Mouse (Mus musculus): ENCODE data around the gene Gm49450.

The Gm49450 gene

GRCm38 (mm10) chr15:98976763-98977758 lies 23.7 kb upstream of the Gm49450 start:
- no peak for TF ChIP-seq GATA4 (IDR thresholded peaks at IDR 0.05; ENCODE audit: insufficient replicate concordance, low read length)

GRCm38 (mm10) chr15:98973015-98973614 lies 19.8 kb upstream of the Gm49450 start:
- no peak for TF ChIP-seq GATA4 (IDR thresholded peaks at IDR 0.05; ENCODE audit: insufficient replicate concordance, low read length)

GRCm38 (mm10) chr15:98971111-98971510 lies 17.8 kb upstream of the Gm49450 start:
- TF ChIP-seq GATA4 (IDR thresholded peaks at IDR 0.05; ENCODE audit: insufficient replicate concordance, low read length) = no peak

GRCm38 (mm10) chr15:98969372-98970101 lies 16.2 kb upstream of the Gm49450 start:
- no peak for TF ChIP-seq GATA4 (IDR thresholded peaks at IDR 0.05; ENCODE audit: insufficient replicate concordance, low read length)

- TF ChIP-seq GATA4 (IDR thresholded peaks at IDR 0.05; ENCODE audit: insufficient replicate concordance, low read length) = no peak
Measured at GRCm38 (mm10) chr15:98968701-98969371, 15.5 kb upstream of the Gm49450 start.

DNA sequence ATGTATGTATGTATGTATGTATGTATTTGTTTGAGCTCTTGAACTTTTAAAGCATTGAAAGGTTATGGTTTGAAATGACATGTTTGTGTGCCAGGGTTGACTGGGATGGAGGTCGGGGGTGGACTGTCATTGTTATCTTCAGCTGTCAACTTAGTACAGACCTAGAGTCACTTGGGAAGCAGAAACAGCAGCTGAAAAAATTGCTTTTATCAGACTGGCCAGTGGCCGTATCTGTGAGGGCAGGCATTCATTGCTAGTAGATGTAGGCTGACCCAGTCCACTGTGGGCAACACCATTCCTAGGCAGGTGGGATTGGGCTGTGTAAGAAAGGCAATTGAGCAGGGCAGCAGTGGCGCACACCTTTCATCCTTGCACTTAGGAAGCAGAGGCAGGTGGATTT lies 6.2 kb upstream of the Gm49450 start:
- no peak for TF ChIP-seq GATA4 (IDR thresholded peaks at IDR 0.05; ENCODE audit: insufficient replicate concordance, low read length)

DNA sequence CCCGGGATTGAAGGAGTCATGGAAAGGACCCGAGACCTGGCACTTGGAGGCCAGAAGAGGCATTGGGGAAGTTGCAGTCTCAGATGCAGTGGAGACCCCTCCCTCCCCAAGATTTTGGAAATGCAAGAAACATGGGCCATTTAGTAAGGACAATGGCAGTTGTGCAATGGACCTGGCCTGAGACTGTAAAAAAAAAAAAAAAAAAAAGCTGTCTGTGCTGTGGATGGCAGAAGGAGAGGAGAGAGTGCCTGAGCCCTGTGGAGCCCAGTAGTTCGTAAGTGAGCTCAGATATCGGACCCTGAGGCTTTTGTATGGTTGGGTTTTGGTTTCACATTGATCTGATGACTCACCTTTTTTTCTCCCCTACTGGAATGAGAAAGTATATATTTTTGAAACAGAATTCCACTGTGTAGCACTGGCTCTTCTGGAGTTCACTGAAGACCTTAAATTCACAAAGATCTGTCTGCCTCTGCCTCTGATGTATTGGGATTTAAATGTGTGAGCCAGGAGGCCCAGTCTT lies 5.6 kb upstream of the Gm49450 start:
- TF ChIP-seq GATA4 (IDR thresholded peaks at IDR 0.05; ENCODE audit: insufficient replicate concordance, low read length) = no peak

DNA sequence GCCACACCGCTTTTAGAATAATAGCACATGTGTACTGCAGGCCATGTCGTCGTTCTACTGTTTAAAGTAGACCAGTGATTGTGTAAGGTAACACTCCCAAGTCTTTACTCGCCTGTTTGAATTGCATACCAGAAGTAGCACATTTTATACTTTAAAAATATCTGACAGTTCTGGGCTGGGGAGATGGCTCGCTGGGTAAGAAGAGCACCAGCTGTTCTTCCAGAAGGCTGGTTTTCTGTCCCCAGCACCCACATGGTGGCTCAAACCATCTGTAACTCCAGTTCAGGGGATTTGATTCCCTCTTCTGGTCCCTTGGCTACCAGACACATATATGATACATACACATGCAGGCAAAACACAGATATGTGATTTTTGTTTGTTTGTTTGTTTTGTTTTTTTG lies 4.1 kb upstream of the Gm49450 start:
- no peak for TF ChIP-seq GATA4 (IDR thresholded peaks at IDR 0.05; ENCODE audit: insufficient replicate concordance, low read length)

GRCm38 (mm10) chr15:98956000-98956399 lies 2.6 kb upstream of the Gm49450 start:
- no peak for TF ChIP-seq GATA4 (IDR thresholded peaks at IDR 0.05; ENCODE audit: insufficient replicate concordance, low read length)

DNA sequence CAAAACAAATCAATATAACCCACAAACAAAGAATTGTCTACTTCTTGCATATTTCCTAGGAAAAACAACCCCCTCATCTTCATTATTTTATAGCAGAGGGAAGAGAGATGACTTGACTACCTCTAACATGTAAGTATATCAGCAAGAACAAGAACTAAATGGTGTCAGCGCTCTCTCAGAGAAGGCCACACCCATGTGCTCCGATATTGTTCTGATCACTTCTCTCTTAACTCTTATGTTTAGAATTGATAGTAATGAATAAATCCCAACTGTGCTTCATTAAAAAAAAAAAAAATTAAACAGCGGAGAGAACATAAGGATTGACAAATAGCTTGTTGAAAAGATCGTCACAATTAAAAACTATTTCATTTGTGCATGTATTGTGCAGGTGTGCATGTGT lies 2.0 kb upstream of the Gm49450 start:
- TF ChIP-seq GATA4 (IDR thresholded peaks at IDR 0.05; ENCODE audit: insufficient replicate concordance, low read length) = no peak

DNA sequence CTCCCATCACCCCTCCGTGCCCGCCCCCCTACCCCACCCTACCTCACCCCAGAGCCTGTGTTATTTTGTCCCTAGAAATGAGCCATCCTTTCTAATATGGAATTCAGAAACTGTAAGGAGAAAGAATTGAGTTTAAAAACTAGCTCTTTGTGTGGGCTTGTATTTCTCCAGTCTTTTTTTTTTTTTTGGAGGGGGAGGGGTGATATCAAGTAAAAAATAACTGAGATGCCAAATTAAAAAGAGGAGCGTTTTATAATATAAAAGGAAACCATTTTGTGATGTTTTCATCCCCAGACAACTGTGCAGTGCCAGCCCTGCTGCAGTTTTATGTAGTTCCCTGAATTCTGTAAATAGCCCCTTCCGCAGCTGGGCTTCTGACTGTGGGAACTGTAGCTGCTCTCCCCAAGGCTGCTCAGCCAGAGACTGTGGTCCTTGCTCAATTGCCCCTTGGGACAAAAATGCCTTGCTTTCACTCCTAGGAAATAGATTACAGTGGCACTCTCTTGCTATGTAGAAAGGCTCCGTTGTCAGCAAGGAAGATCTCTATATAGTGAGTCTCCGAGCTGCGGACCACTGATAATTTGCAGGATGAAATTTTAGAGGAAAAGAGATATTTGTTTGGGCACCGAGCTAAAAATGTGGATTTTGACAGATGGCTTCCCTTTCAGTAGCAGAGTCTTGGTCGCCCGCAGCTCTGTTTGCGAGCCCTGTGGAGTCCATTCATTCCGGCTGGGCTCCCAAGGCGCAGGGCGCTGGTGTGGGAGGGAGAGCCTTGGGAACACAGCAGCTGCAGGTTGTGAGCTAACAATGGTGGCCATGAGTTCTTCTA lies 1.3 kb upstream of the Gm49450 start:
- TF ChIP-seq GATA4 (IDR thresholded peaks at IDR 0.05; ENCODE audit: insufficient replicate concordance, low read length) = no peak

GRCm38 (mm10) chr15:98952751-98953400 lies 475 bp downstream of the Gm49450 start:
- no peak for TF ChIP-seq GATA4 (IDR thresholded peaks at IDR 0.05; ENCODE audit: insufficient replicate concordance, low read length)

DNA sequence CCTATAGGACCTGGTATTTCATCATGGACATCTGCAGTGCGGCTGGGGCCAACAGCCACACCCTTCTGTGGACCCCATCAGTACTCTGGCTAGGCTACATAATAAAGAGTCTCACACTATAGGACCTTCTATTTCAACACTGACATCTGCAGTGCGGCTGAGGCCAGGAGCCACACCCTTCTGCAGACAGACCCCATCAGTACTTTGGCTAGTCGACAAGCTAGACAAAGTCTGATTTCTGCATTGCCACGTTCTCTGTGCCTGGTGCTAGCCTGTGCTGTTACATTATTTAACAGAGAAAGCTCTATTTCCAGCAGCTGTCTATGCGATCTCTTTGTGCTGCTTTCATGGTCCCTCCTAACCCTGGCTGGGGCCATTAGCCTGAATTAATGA lies 1.3 kb downstream of the Gm49450 start:
- TF ChIP-seq GATA4 (IDR thresholded peaks at IDR 0.05; ENCODE audit: insufficient replicate concordance, low read length) = no peak

GRCm38 (mm10) chr15:98949607-98949892 lies 3.8 kb downstream of the Gm49450 start:
- TF ChIP-seq GATA4 (IDR thresholded peaks at IDR 0.05; ENCODE audit: insufficient replicate concordance, low read length) = no peak
